Mouse (Mus musculus): Measurements from ENCODE around the gene Lrrc4c. TPM values are rescaled to one million over a fixed set of nuclear protein-coding genes. Genes with fewer than 3 reads are reported as not detected.
A peak's percentile ranks its signal among the peaks of the same experiment; 100 is the strongest.

The Lrrc4c gene
- polyA plus RNA-seq (2016; fragmentation: Nextera tagmentation; extraction: Ambion mirVana) = 10.6 and 11.1 TPM in 2 replicates

DNA sequence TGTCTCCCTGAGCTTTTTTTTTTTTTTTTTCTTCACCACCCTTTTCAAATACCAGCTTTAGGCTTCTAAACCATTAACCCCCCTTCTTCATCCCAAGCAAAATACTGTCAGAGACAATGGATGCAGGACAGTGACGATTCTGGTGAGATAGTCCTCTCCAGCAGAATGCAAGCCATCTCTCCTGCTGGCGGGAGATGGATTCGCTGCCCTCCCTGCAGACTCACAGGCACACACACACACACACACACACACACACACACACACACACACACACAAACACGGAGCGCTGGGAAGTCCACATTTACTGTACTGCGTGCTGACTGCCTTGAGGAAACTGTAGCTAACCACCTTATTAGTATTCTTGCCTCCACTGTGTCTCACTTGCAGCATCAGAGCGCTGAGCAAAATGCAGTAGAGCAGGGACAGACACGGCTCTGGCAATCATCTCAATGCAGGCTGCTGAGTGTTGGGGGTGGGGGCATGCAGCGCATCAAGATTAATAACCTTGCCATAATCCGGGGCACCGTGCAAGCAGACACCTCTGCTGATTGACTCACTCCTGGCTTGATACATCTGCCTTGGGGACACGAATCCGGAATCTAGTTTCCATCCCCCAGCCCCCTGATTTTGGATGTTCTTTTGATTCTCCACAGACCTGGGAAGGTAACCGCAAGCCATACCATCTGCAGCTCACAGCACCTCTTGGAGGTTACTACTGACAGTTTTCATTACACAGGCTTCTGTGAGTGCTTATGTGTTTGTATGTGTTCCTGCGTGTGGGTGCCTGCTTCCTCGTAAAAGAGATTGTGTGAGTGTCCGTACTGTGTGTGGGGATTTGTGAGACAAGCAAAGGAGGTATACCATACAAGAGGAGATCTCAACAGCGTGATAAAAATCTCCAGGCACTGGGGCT, at the start of gene Lrrc4c:
Gene Lrrc4c (plus strand): TSS at position 783 of the 913 bp plus-strand sequence.
- H3K4me2 ChIP-seq (replicated peaks) = peak within 1 kb of the TSS; percentile 67
- H3K27ac ChIP-seq = peak within 1 kb of the TSS; percentile 81
- H3K9me3 ChIP-seq (replicated peaks) = no peaks in the 10 kb centered on the region
- peak; percentile 90 for ATAC-seq (ENCODE audit: low FRiP score)
- 9% methylated on average over 18 of the region's 18 CpGs for WGBS
- no peaks in the 10 kb centered on the region for H3K27me3 ChIP-seq
- H3K36me3 ChIP-seq = no peaks in the 10 kb centered on the region
- peak within 1 kb of the TSS; percentile 39 for H3K4me3 ChIP-seq
- H3K9ac ChIP-seq = peak within 1 kb of the TSS; percentile 51
- peaks cover 7% of the 10 kb centered on the region for H3K4me1 ChIP-seq

DNA sequence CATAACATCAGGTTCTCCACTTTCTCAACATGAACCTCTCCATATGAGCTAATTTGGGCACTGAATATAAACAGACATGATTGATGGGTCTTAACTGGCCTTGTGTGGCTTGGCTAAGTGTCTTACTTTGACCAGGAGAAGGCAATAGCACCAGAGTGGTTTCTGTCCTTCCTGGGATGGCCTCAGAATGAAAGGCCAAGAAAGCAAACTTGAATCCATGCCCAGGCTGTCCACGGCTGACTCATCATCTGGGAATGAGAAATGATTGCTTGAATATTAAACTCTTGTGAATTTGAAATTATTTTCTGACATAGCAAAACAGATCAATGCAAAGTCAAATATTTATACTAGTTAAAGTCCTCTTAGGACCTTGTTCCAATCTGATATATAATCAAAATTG, 42.9 kb upstream of the Lrrc4c start:
- Histone ChIP-seq H3K27ac (no peak overlapping the region), H3K4me2 (replicated peaks) (no peak overlapping the region), H3K4me3 (no peak overlapping the region), H3K36me3 (no peaks in the 10 kb centered on the region), H3K27me3 (no peaks in the 10 kb centered on the region), H3K9ac (no peak overlapping the region), H3K4me1 (no peaks in the 10 kb centered on the region), H3K9me3 (replicated peaks) (no peaks in the 10 kb centered on the region)
- WGBS = 83% methylated on average over 1 of the region's 1 CpGs
- ATAC-seq (ENCODE audit: low FRiP score) = no peak

DNA sequence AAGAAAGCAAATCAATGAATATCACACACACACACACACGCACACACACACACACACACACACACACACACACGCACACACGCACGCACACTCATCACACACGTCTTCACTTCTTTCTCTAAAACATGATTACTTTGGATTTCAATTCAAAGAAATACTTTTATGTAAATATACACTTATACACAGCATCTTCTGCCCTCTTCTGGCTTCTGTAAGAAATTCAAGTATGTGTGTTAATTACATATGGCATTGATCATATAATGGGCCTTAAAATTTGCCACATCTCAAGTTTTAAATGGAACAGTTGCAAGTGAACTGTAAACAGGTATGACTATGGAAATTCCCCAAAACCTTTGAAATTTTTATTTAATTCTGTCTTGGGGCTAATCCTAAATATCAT, 35.0 kb upstream of the Lrrc4c start:
- Histone ChIP-seq H3K9me3 (replicated peaks) (no peaks in the 10 kb centered on the region), H3K36me3 (no peaks in the 10 kb centered on the region), H3K27ac (no peak overlapping the region), H3K4me1 (no peaks in the 10 kb centered on the region), H3K4me3 (no peak overlapping the region), H3K27me3 (no peaks in the 10 kb centered on the region), H3K9ac (no peak overlapping the region), H3K4me2 (replicated peaks) (no peak overlapping the region)
- ATAC-seq (ENCODE audit: low FRiP score) = no peak
- WGBS = 85% methylated on average over 5 of the region's 5 CpGs

- Histone ChIP-seq H3K4me3 (no peak overlapping the region), H3K27ac (no peak overlapping the region), H3K4me2 (replicated peaks) (no peak overlapping the region), H3K9me3 (replicated peaks) (no peaks in the 10 kb centered on the region), H3K36me3 (no peaks in the 10 kb centered on the region), H3K27me3 (no peaks in the 10 kb centered on the region), H3K4me1 (no peaks in the 10 kb centered on the region), H3K9ac (no peak overlapping the region)
- WGBS = 73% methylated on average over 4 of the region's 4 CpGs
- ATAC-seq (ENCODE audit: low FRiP score) = no peak
Measured at GRCm38 (mm10) chr2:96287512-96287911, 30.5 kb upstream of the Lrrc4c start.

DNA sequence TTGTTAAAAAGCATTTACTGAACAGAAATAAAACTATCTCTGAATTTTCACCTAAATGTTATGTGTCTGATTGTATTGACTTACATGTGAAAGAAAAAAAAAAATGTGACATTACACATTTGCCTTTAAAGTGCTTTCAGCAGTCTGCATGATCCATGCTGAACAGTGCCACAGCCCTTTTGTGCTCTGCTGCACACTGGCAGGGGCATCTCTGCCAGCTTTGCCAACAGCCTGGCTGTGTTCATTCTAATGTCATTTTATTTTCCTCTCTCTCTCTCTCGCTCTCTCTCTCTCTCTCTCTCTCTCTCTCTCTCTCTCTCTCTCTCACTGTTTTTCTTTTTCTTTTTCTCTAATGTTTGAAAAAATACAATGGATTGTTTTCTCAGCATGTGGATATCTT, 27.4 kb upstream of the Lrrc4c start:
- no peaks in the 10 kb centered on the region for H3K36me3 ChIP-seq
- no peaks in the 10 kb centered on the region for H3K4me1 ChIP-seq
- H3K4me3 ChIP-seq = no peak overlapping the region
- no peak overlapping the region for H3K4me2 ChIP-seq (replicated peaks)
- no peaks in the 10 kb centered on the region for H3K9me3 ChIP-seq (replicated peaks)
- WGBS = 83% methylated on average over 1 of the region's 1 CpGs
- no peak overlapping the region for H3K27ac ChIP-seq
- H3K27me3 ChIP-seq = no peaks in the 10 kb centered on the region
- no peak for ATAC-seq (ENCODE audit: low FRiP score)
- H3K9ac ChIP-seq = no peak overlapping the region

DNA sequence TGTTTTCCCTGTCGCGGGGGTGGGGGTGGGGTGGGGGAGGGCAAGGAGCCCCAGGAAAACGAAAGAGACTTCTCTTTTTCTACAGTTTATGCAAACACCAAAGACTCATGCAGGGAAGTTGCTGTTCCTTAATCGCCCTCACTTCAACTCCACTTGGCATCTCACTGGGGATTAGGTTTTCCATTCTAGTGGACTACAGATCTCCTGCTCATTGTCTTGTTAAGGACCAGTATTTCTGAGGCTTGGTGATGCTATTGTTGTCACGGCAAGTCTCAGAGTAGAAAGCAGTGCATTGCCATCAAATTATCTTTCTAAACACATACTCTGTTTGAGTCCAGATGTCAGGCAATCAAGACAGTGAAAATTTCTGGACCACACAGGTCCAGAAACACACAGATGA, 2.9 kb upstream of the Lrrc4c start:
- Histone ChIP-seq H3K4me2 (replicated peaks) (no peak overlapping the region), H3K4me3 (no peak overlapping the region), H3K27ac (no peak overlapping the region), H3K9ac (no peak overlapping the region), H3K9me3 (replicated peaks) (no peaks in the 10 kb centered on the region), H3K4me1 (peaks cover 7% of the 10 kb centered on the region), H3K36me3 (no peaks in the 10 kb centered on the region), H3K27me3 (no peaks in the 10 kb centered on the region)
- WGBS = 10% methylated on average over 5 of the region's 5 CpGs
- no peak for ATAC-seq (ENCODE audit: low FRiP score)

- Histone ChIP-seq H3K27me3 (no peaks in the 10 kb centered on the region), H3K4me2 (replicated peaks) (no peak overlapping the region), H3K4me3 (no peak overlapping the region), H3K9ac (no peak overlapping the region), H3K9me3 (replicated peaks) (no peaks in the 10 kb centered on the region), H3K36me3 (no peaks in the 10 kb centered on the region), H3K27ac (no peak overlapping the region), H3K4me1 (peaks cover 7% of the 10 kb centered on the region)
- no peak for ATAC-seq (ENCODE audit: low FRiP score)
- 33% methylated on average over 1 of the region's 1 CpGs for whole genome bisulfite sequencing
Measured at GRCm38 (mm10) chr2:96316531-96316930, 1.4 kb upstream of the Lrrc4c start.

- peak overlapping the region; percentile 67 for H3K4me2 ChIP-seq (replicated peaks)
- WGBS = 15% methylated on average over 7 of the region's 7 CpGs
- H3K27me3 ChIP-seq = no peaks in the 10 kb centered on the region
- H3K27ac ChIP-seq = no peak overlapping the region
- H3K9ac ChIP-seq = peak overlapping the region; percentile 51
- H3K4me1 ChIP-seq = peaks cover 7% of the 10 kb centered on the region
- no peaks in the 10 kb centered on the region for H3K9me3 ChIP-seq (replicated peaks)
- ATAC-seq (ENCODE audit: low FRiP score) = no peak
- no peaks in the 10 kb centered on the region for H3K36me3 ChIP-seq
- H3K4me3 ChIP-seq = peak overlapping the region; percentile 39
Measured at GRCm38 (mm10) chr2:96318556-96318955, 587 bp downstream of the Lrrc4c start.

- Histone ChIP-seq H3K27me3 (no peaks in the 10 kb centered on the region), H3K4me1 (peaks cover 7% of the 10 kb centered on the region), H3K9ac (0 out of 2 replicates have a peak overlapping the region, but pooled peaks have one; percentile 8), H3K36me3 (no peaks in the 10 kb centered on the region), H3K4me2 (replicated peaks) (peak overlapping the region; percentile 67), H3K27ac (no peak overlapping the region), H3K9me3 (replicated peaks) (no peaks in the 10 kb centered on the region), H3K4me3 (peak overlapping the region; percentile 25)
- WGBS = 5% methylated on average over 8 of the region's 8 CpGs
- ATAC-seq (ENCODE audit: low FRiP score) = no peak
Measured at GRCm38 (mm10) chr2:96319201-96319600, 1.2 kb downstream of the Lrrc4c start.

DNA sequence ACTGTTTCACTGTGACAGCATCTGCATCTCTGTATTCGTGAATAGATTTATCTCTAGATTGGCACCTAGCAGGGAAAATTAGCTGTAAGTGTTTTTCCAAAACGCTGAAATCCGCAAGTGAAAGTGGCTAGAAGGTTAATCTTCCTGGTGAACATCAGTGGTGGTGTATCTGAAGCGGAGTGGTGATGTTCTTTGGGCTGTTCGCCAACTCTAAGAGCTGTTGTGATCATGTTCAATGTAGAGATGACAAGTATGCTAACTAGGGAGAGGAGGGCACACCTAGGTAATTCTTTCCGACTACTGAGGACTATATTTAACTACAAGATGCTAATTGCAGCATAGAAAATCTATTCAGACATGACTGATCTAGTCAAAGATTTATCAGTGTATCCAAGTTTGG, 1.7 kb downstream of the Lrrc4c start:
- H3K27ac ChIP-seq = no peak overlapping the region
- H3K4me2 ChIP-seq (replicated peaks) = peak overlapping the region; percentile 67
- peaks cover 7% of the 10 kb centered on the region for H3K4me1 ChIP-seq
- no peaks in the 10 kb centered on the region for H3K36me3 ChIP-seq
- H3K27me3 ChIP-seq = no peaks in the 10 kb centered on the region
- H3K9me3 ChIP-seq (replicated peaks) = no peaks in the 10 kb centered on the region
- 55% methylated on average over 6 of the region's 6 CpGs for WGBS
- ATAC-seq (ENCODE audit: low FRiP score) = no peak
- 0 out of 2 replicates have a peak overlapping the region, but pooled peaks have one; percentile 8 for H3K9ac ChIP-seq
- peak overlapping the region; percentile 25; the same call in 1 of the 2 replicates for H3K4me3 ChIP-seq

DNA sequence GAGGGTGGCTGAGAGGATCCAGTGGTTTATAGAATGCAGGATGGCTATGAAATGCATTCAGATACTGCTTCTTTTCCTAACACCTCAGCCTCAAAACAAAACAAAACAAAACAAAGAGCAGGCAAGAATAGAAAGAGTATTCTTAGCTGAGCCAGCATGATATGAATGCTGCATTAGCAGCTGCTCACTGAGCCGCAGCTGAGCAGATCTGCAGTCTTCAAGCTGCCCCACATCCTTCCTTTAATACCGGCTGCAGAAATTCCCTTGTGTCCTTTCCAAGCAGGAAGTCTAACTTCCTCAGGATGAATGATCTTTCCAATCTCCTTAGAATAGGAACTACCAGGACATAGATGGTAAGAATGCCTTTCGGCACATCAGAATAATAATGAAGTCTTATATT, 16.7 kb downstream of the Lrrc4c start:
- Histone ChIP-seq H3K36me3 (no peaks in the 10 kb centered on the region), H3K4me3 (no peak overlapping the region), H3K4me2 (replicated peaks) (no peak overlapping the region), H3K27me3 (no peaks in the 10 kb centered on the region), H3K9ac (no peak overlapping the region), H3K4me1 (peaks cover 4% of the 10 kb centered on the region; the same call in 1 of the 2 replicates), H3K27ac (no peak overlapping the region), H3K9me3 (replicated peaks) (no peaks in the 10 kb centered on the region)
- ATAC-seq (ENCODE audit: low FRiP score) = no peak
- 41% methylated on average over 3 of the region's 3 CpGs for WGBS

- Histone ChIP-seq H3K4me2 (replicated peaks) (no peak overlapping the region), H3K36me3 (no peaks in the 10 kb centered on the region), H3K27me3 (no peaks in the 10 kb centered on the region), H3K9me3 (replicated peaks) (no peaks in the 10 kb centered on the region), H3K9ac (no peak overlapping the region), H3K4me1 (peaks cover 4% of the 10 kb centered on the region; the same call in 1 of the 2 replicates), H3K27ac (no peak overlapping the region), H3K4me3 (no peak overlapping the region)
- 53% methylated on average over 1 of the region's 1 CpGs for WGBS
- ATAC-seq (ENCODE audit: low FRiP score) = peak; percentile 35; the same call in 1 of the 2 replicates
Measured at GRCm38 (mm10) chr2:96337354-96337753, 19.4 kb downstream of the Lrrc4c start.

All from hindbrain, embryonic 12.5 days (tissue).